Mouse (Mus musculus) olfactory bulb, adult 2 months (tissue): Measurements from ENCODE around the gene Polr1d.

Experiments used
- CTCF ChIP-seq: fragments of 200-500 bp; IDR thresholded peaks from 2 replicates; pipeline ENCODE4 v1.5.1; 2012; ENCODE audit warnings: low read depth, mild to moderate bottlenecking, low read length, moderate library complexity; ENCODE audit not compliant: insufficient read depth
- POLR2A ChIP-seq: fragments of 200-500 bp; IDR thresholded peaks from 2 replicates; pipeline ENCODE4 v1.6.1; 2012; ENCODE audit warnings: mild to moderate bottlenecking, low read depth, low read length, moderate library complexity; ENCODE audit not compliant: insufficient read depth

GRCm38 (mm10) chr5:147036028-147036427 is 40.8 kb upstream of the Polr1d start:
- TF ChIP-seq CTCF = no peak
- no peak for TF ChIP-seq POLR2A
